Mouse (Mus musculus): ENCODE measurements at regions not wholly inside any gene's neighbourhood (a gene's known extent, or its start where the extent isn't known, plus 50 kb on each side); places are given as distances from the start of the nearest gene placed in this dataset.

DNA sequence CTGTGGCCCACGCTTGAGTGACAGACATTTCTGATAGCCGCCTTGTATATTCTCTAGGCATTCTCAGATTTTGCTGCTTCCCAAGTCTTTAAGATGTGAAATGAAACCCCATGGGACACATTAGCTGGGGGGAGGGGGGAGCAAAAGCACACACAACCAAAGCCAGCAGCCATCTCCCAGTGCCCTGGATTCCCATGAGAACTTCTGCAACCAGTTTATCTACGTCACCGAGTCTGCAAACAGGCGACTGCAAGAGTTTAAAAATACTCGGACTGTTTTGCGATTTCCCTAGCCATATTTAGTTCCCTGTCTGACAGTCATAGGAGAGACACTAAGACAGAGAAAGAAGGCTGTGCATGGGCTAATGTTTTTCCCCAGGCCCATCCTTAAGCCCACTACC lies 52.3 kb upstream of the Hddc2 start:
- H3K4me1 ChIP-seq: no peaks in the 10 kb centered on the region
- H3K27me3 ChIP-seq: no peaks in the 10 kb centered on the region
- 84% methylated on average over 7 of the region's 7 CpGs for WGBS
- H3K36me3 ChIP-seq: no peaks in the 10 kb centered on the region
- H3K27ac ChIP-seq: no peak overlapping the region
- no peak overlapping the region for H3K4me2 ChIP-seq (replicated peaks)
- no peak for ATAC-seq (ENCODE audit: low FRiP score)
- no peak overlapping the region for H3K4me3 ChIP-seq
- no peak overlapping the region for H3K9ac ChIP-seq
- H3K9me3 ChIP-seq (replicated peaks): no peaks in the 10 kb centered on the region
